Mouse (Mus musculus) CH12.LX (cell line): ENCODE data around the gene Slc23a2. TPM values are rescaled to one million over a fixed set of nuclear protein-coding genes. Genes with fewer than 3 reads are reported as not detected.

ENCODE experiments used
- DNase-seq: peaks from one replicate; pipeline ENCODE4 v3.0.0-alpha.2; 2013; ENCODE audit errors: extremely low read depth
- H3K27ac ChIP-seq: 2 replicates; pipeline ENCODE4 v1.5.1; 2012; ENCODE audit warnings: low read depth, mild to moderate bottlenecking, control low read depth, moderate library complexity; ENCODE audit not compliant: insufficient read depth
- H3K27me3 ChIP-seq: replicated peaks from 2 replicates; pipeline ENCODE3; 2012; ENCODE audit warnings: inconsistent platforms
- H3K36me3 ChIP-seq, 2 experiments: replicated peaks in 1 of 2; 2 replicates each; pipeline versions ENCODE3 to v1.6.1; 2012; ENCODE audit warnings: inconsistent platforms in 1 of 2, low read length in 1 of 2, mild to moderate bottlenecking in 1 of 2, mixed read lengths in 1 of 2, moderate library complexity in 1 of 2; ENCODE audit not compliant: control insufficient read depth in 1 of 2, insufficient read depth in 1 of 2
- H3K4me1 ChIP-seq, 2 experiments: 2 replicates each; pipeline ENCODE4 v1.6.1; 2012; ENCODE audit warnings: inconsistent platforms in 1 of 2, moderate library complexity in 1 of 2; ENCODE audit not compliant: insufficient read depth in 2 of 2, control insufficient read depth in 1 of 2
- H3K4me2 ChIP-seq: 2 replicates; pipeline ENCODE4 v1.6.1; 2012; ENCODE audit warnings: low read depth, mild to moderate bottlenecking, control low read depth; ENCODE audit not compliant: poor library complexity, insufficient read depth, severe bottlenecking
- H3K4me3 ChIP-seq, 3 experiments: fragments of 150-350 bp in 1 of 3; sonication (generic) in 1 of 3; replicated peaks in 1 of 3; 2 replicates each; pipeline versions ENCODE3 to v1.5.1; 2011 to 2012; ENCODE audit warnings: low read depth in 2 of 3, low read length in 2 of 3, mild to moderate bottlenecking in 2 of 3, moderate library complexity in 2 of 3, control low read depth in 1 of 3, improper control_type of control experiment in 1 of 3, inconsistent platforms in 1 of 3, mixed read lengths in 1 of 3; ENCODE audit not compliant: poor library complexity in 1 of 3
- H3K79me2 ChIP-seq: replicated peaks from 2 replicates; pipeline ENCODE4 v1.6.1; 2012; ENCODE audit warnings: mild to moderate bottlenecking, moderate library complexity; ENCODE audit not compliant: control insufficient read depth, poor library complexity, insufficient read depth, severe bottlenecking; ENCODE audit errors: extremely low read depth
- H3K9ac ChIP-seq: 2 replicates; pipeline ENCODE4 v1.6.1; 2012; ENCODE audit warnings: low read depth, mild to moderate bottlenecking, control low read depth, moderate library complexity; ENCODE audit not compliant: insufficient read depth
- H3K9me3 ChIP-seq: replicated peaks from 2 replicates; pipeline ENCODE3; 2012; ENCODE audit warnings: low read length, inconsistent platforms, mixed read lengths
- CHD2 ChIP-seq: IDR thresholded peaks from 2 replicates; pipeline ENCODE4 v1.6.1; 2011; ENCODE audit warnings: low read length, improper control_type of control experiment
- CTCF ChIP-seq, 2 experiments: IDR thresholded peaks in 1 of 2; conservative IDR thresholded peaks in 1 of 2; 2 replicates each; pipeline ENCODE4 v1.5.1; 2011 to 2012; ENCODE audit warnings: low read depth in 2 of 2, low read length in 2 of 2, improper control_type of control experiment in 1 of 2, inconsistent platforms in 1 of 2, mild to moderate bottlenecking in 1 of 2, moderate library complexity in 1 of 2
- E2F4 ChIP-seq: IDR thresholded peaks from 2 replicates; pipeline ENCODE4 v1.6.1; 2011; ENCODE audit warnings: low read depth, low read length, improper control_type of control experiment; ENCODE audit not compliant: insufficient replicate concordance
- EP300 ChIP-seq: IDR thresholded peaks from 2 replicates; pipeline ENCODE4 v1.6.1; 2011; ENCODE audit warnings: low read length, improper control_type of control experiment
- ETS1 ChIP-seq: conservative IDR thresholded peaks from 2 replicates; pipeline ENCODE4 v1.6.1; 2012; ENCODE audit warnings: low read depth, mild to moderate bottlenecking, inconsistent platforms, low read length, improper control_type of control experiment, moderate library complexity
- GABPA ChIP-seq: IDR thresholded peaks from 2 replicates; pipeline ENCODE4 v1.6.1; 2012; ENCODE audit warnings: low read depth, low read length, improper control_type of control experiment, inconsistent platforms; ENCODE audit not compliant: insufficient replicate concordance
- IRF4 ChIP-seq: IDR thresholded peaks from 2 replicates; pipeline ENCODE4 v1.6.1; 2014; ENCODE audit warnings: low read depth, mild to moderate bottlenecking, inconsistent platforms, low read length, improper control_type of control experiment
- KAT2A ChIP-seq: IDR thresholded peaks from 2 replicates; pipeline ENCODE4 v1.6.1; 2012; ENCODE audit warnings: low read length, improper control_type of control experiment, inconsistent platforms; ENCODE audit not compliant: insufficient replicate concordance
- MAZ ChIP-seq: IDR thresholded peaks from 2 replicates; pipeline ENCODE4 v1.6.1; 2012; ENCODE audit warnings: low read depth, mild to moderate bottlenecking, inconsistent platforms, low read length, improper control_type of control experiment, moderate library complexity
- MYC ChIP-seq: IDR thresholded peaks from 2 replicates; pipeline ENCODE4 v1.6.1; 2011; ENCODE audit warnings: low read depth, mild to moderate bottlenecking, improper control_type of control experiment, low read length
- POLR2A ChIP-seq: IDR thresholded peaks from 2 replicates; pipeline ENCODE4 v1.6.1; 2011; ENCODE audit warnings: low read depth, mild to moderate bottlenecking, improper control_type of control experiment, low read length
- RAD21 ChIP-seq: IDR thresholded peaks from 2 replicates; pipeline ENCODE4 v1.6.1; 2011; ENCODE audit warnings: low read depth, mild to moderate bottlenecking, low read length, improper control_type of control experiment, moderate library complexity
- RCOR1 ChIP-seq: conservative IDR thresholded peaks from 2 replicates; pipeline ENCODE4 v1.6.1; 2012; ENCODE audit warnings: low read depth, mild to moderate bottlenecking, inconsistent platforms, low read length, improper control_type of control experiment
- SIN3A ChIP-seq: IDR thresholded peaks from 2 replicates; pipeline ENCODE4 v1.6.1; 2012; ENCODE audit warnings: low read length, improper control_type of control experiment, inconsistent platforms
- TBP ChIP-seq: conservative IDR thresholded peaks from 2 replicates; pipeline ENCODE4 v1.6.1; 2011; ENCODE audit warnings: low read depth, low read length, improper control_type of control experiment
- TCF12 ChIP-seq: IDR thresholded peaks from 2 replicates; pipeline ENCODE4 v1.6.1; 2014; ENCODE audit warnings: low read depth, mild to moderate bottlenecking, inconsistent platforms, low read length, improper control_type of control experiment
- UBTF ChIP-seq: IDR thresholded peaks from 2 replicates; pipeline ENCODE4 v1.6.1; 2012; ENCODE audit warnings: low read depth, mild to moderate bottlenecking, inconsistent platforms, low read length, improper control_type of control experiment, moderate library complexity
- ZKSCAN1 ChIP-seq: IDR thresholded peaks from 2 replicates; pipeline ENCODE4 v1.6.1; 2012; ENCODE audit warnings: low read depth, inconsistent platforms, low read length, improper control_type of control experiment, borderline replicate concordance
- ZMIZ1 ChIP-seq: IDR thresholded peaks from 2 replicates; pipeline ENCODE4 v1.6.1; 2012; ENCODE audit warnings: low read depth, mild to moderate bottlenecking, inconsistent platforms, low read length, improper control_type of control experiment
- ZNF384 ChIP-seq: IDR thresholded peaks from 2 replicates; pipeline ENCODE4 v1.6.1; 2012; ENCODE audit warnings: low read depth, low read length, improper control_type of control experiment, inconsistent platforms
- dilution Hi-C: fragments of 300-500 bp; cut with MboI; formaldehyde crosslinking; loops from 2 replicates; pipeline ENCODE4 v1.14.3; 2020; ENCODE audit warnings: low sequenced_read_pairs; ENCODE audit not compliant: extremely low pct_unique_long_range_greater_than_20kb, extremely low pct_ligation_motif_present
- in situ Hi-C: fragments of 300-500 bp; cut with MboI; formaldehyde crosslinking; loops from 3 replicates; pipeline ENCODE4 v1.14.3; 2019; ENCODE audit warnings: low sequenced_read_pairs, low pct_ligation_motif_present, low pct_unique_long_range_greater_than_20kb, mixed read lengths
- polyA plus RNA-seq: library from polyadenylated mRNA; unstranded; fragments of >175 nt; gene quantifications from 2 replicates; pipeline ENCODE4 v1.2.1, GENCODE M21; 2012; ENCODE audit warnings: low read depth; ENCODE audit not compliant: insufficient read length
- total RNA-seq, 2 experiments: library from RNA; depleted of rRNA; stranded (reverse); fragments of 300-350 nt in 1 of 2; fragments of >200 nt in 1 of 2; gene quantifications; 2 replicates each; pipeline ENCODE4 v1.2.3; 2012 to 2014

The Slc23a2 gene
- total and polyA plus RNA-seq, 3 experiments, result 10.6 to 21.7 (median 13.4) TPM

DNA sequence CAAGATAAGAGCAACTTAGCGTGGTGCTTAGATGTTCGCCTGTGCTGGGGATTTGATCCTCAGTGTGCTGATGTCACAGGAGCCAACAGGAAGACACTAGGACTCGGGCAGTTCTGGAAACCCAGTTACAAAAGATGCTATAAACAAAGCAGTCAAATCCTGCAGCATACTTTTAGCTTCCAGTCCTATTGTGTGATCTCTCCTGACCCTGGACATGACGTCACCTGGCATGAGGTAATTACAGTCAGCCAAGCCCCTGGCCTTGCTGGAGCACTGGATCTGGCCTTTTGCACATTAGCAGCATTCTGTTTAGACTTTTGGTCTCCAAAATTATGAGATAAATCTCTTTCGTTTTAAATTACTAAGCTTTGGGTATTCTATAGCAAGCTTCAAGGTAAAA is 38.8 kb downstream of the Slc23a2 start:
- no peaks in the 10 kb centered on the region for H3K9me3 ChIP-seq
- TF ChIP-seq ZKSCAN1, result no peak
- TF ChIP-seq CHD2, result no peak
- peaks cover 0 to 26% of the 10 kb centered on the region in 2 experiments for H3K36me3 ChIP-seq
- H3K9ac ChIP-seq, result no peak overlapping the region
- dilution Hi-C loops, result no loop called here
- peaks cover 10 to 77% of the 10 kb centered on the region in 2 experiments for H3K4me1 ChIP-seq
- DNase-seq, result no peak
- no peak overlapping the region for H3K4me2 ChIP-seq
- in situ Hi-C loops, result no loop called here
- no peaks in the 10 kb centered on the region for H3K27me3 ChIP-seq
- H3K27ac ChIP-seq, result no peak overlapping the region
- H3K79me2 ChIP-seq, result no peaks in the 10 kb centered on the region; the same call in 1 of the 2 replicates
- no peak overlapping the region for H3K4me3 ChIP-seq

DNA sequence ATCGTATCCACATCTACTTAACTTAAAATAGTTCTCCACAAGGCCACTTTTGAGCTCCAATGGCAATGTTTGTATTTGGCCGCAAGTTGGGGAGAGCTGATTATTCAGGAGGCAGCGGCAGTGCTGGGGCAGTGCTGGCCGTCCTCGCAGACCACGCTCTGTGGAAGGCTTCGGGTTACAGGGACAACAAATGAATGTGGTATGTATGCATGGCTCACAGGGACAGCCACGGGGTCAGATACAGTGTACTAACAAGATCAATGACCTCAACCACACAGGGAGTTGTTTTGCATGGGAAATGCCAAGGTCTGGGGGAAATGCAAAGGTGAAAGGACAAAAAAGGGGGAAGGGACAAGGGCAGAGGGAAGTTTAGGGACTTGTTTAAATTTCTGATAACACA is 41.6 kb downstream of the Slc23a2 start:
- no peaks in the 10 kb centered on the region for H3K9me3 ChIP-seq
- no peak overlapping the region for H3K27ac ChIP-seq
- 0 out of 2 replicates have a peak overlapping the region, but pooled peaks have one; percentile 4 for H3K9ac ChIP-seq
- H3K4me3 ChIP-seq, result peak overlapping the region in 1 of 3 experiments; percentile 22
- peak overlapping the region; percentile 31; the same call in 1 of the 2 replicates for H3K4me2 ChIP-seq
- in situ Hi-C loops (no loop called here), dilution Hi-C loops (no loop called here)
- H3K79me2 ChIP-seq, result no peaks in the 10 kb centered on the region; the same call in 1 of the 2 replicates
- H3K27me3 ChIP-seq, result no peaks in the 10 kb centered on the region
- peaks cover 9 to 32% of the 10 kb centered on the region in 2 experiments for H3K36me3 ChIP-seq
- TF ChIP-seq TBP (no peak), IRF4 (no peak), SIN3A (no peak), EP300 (no peak), TCF12 (no peak), ZMIZ1 (no peak), CHD2 (no peak), RAD21 (no peak), CTCF (conservative IDR thresholded peaks at IDR 0.05 in 1 of 2, IDR thresholded peaks at IDR 0.05 in 1 of 2; ENCODE audit: low read depth in 2 of 2, low read length in 2 of 2) (no peak), KAT2A (no peak), ZKSCAN1 (no peak), POLR2A (no peak), RCOR1 (no peak), MYC (no peak), UBTF (no peak), GABPA (no peak), ZNF384 (no peak), E2F4 (no peak), ETS1 (no peak), MAZ (no peak)
- TF ChIP-seq, all 38 proteins: peak for 0
- H3K4me1 ChIP-seq, result peaks cover 8 to 59% of the 10 kb centered on the region in 2 experiments
- no peak for DNase-seq
